Mouse (Mus musculus): Measurements from ENCODE around the gene Actn4.

The Actn4 gene

DNA sequence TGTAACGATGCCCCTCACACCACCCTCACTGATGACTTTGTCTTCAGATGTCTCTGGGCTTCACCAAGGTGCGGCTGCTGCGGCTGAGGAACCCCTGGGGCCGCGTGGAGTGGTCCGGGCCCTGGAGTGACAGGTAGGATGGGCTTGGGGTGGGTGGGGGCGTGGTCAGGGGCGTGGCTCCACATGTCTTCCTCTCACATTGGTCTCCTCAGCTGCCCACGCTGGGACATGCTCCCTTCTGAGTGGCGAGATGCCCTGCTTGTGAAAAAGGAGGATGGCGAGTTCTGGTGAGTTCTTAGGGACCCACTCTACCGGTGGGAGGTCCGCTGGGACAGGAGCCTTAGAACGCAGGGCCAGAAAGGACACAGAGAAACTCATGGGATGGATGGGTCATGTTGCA lies 75.7 kb downstream of the Actn4 start:
- 39% methylated on average over 14 of the region's 14 CpGs for WGBS

DNA sequence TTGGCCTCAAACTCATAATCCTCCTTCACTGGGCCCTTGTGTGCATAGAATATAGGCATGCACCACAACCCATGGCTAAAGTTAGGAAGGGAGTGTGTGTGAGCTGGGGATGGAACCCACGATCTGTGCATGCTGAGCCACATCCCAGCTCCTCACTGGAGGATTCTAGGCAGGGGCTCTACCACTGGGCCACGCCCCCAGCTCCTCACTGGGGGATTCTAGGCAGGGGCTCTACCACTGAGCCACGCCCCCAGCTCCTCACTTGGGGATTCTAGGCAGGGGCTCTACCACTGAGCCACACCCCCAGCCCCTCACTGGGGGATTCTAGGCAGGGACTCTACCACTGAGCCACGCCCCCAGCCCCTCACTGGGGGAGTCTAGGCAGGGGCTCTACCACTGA lies 78.4 kb downstream of the Actn4 start:
- WGBS, result 91% methylated on average over 4 of the region's 4 CpGs

DNA sequence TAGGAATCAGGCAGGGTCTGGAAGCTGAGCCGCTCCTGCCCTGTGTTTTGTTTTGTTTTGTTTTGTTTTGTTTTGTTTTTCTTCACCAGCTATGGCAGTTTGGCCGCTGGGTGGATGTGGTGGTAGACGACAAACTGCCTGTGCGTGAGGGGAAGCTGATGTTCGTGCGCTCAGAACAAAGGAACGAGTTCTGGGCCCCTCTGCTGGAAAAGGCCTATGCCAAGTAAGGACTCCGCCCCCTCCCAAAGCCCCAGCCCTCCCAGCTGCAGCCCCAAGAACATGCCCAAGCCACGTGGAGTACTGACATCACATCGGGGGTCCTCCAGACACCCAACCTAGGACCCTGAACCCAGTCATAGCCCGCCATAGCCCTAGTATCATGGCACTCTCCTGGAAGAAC lies 79.1 kb downstream of the Actn4 start:
- 78% methylated on average over 11 of the region's 11 CpGs for WGBS

DNA sequence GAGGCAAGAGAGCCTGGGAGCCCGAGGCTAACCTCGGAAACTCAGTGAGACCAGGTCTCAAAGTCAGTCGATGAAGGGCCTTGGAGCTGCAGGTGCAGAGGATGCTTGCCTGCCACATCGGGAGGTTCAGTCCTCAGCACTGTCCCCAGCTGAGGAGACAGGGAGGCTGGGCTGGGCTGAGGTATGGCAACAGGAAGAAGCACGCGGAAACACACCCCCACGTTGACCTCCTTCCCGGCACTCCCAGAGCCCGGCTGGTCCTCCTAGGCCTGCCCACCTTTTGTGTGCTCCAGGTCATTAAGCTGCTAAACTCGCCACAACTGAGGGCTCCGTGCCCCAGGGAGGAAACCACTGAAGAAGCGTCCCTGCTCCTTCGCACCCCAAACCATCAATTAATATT lies 80.9 kb downstream of the Actn4 start, which contains the start of gene Capn12:
Gene Capn12 (plus strand): TSS at position 224 of the 400 bp plus-strand sequence.
- WGBS, result 60% methylated on average over 13 of the region's 13 CpGs

DNA sequence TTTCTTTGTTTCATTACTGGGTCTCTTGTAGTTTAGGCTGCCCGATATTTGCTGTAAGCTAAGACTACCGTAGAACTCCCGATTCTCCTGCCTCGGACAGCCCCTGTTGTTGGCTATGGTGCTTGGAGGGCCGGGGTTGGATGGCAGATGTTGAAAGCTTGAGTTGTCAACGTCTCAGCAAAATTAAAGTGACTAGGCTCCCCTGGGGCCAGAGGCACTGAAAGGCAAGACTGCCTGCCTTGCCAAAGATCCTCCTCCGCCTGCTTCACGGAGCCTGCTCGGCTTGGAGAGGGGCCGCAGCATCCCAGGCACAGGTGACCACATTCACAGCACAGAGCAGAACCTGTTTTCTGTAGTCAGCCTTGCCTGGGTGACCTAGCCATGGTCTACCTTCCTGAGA lies 81.6 kb downstream of the Actn4 start:
- WGBS, result 83% methylated on average over 10 of the region's 10 CpGs

DNA sequence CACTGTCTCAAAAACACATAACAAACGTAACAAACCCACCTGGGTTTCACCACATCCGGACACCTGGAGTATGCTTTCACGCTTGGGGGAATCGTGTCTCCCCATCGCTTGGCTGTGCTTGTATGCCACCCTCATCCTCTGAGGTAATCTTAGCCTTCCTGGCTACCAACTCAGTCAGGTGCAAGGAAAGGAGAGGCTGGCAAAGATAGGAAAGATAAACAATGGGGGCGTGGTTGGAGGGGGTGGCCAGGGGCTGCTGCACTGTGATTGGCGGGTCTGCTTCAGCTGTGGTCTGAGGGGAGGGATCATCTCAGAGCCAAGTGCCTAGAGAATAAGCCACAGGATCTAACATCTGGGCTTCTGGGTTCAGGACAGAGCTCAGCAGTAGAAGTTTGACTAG lies 82.5 kb downstream of the Actn4 start:
- WGBS, result 87% methylated on average over 7 of the region's 7 CpGs

DNA sequence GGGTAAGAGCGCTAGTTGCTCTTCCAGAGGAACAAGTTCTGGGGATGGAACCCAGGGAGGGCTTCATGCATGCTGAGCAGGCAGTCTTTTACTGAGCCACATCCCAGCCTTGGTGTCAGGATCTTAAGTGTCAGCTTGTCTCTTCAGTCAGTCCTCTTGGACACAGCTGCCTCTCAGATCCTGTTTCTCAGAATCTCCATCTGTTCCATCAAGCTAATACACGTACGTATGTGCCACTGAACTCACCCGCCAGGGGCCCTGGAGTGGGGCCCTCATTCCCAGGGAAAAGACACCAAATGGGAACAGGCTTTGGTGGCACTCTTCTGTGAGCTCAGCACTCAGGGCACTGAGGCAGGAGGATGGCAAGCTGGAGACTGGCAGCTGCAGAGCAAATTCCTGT lies 84.3 kb downstream of the Actn4 start:
- WGBS, result 81% methylated on average over 4 of the region's 4 CpGs

DNA sequence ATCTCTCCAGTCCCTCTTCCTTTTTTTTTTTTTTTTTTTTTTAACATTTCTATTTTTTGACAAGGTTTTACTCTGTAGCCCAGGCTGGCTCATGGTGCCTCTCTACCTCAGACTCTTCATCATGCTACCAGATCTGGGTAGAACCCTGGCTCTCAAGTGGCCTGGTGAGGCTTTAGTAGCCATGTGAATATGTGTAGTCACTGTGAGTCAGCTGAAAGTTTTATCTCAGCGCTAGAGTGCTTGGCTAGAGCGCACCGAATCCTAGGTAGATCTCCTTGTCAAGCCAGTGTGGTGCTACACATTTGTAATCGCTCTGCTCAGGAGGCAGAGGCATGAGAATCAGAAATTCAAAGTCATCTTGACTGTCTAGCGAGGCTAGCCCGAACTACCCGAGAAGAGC lies 85.0 kb downstream of the Actn4 start:
- 88% methylated on average over 7 of the region's 7 CpGs for WGBS

DNA sequence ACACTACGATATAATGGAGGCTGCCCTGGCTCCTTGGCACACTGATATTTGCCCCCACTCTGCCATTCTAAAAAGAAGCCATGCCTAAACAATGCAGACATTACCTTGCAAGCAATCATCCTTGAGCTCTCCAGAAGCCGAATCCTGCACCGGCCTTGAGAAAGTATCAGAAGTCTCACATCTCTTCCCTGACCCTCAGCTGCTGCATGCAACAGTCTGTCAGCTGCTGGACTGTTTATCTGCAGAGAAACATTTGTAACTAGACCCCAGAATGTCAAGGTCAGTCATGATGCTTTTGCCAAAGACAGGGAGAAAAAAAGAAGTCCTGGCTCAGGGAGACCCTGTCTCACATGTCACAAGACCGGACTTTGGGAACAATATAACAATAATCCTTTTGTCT lies 86.0 kb downstream of the Actn4 start:
- WGBS, result 86% methylated on average over 4 of the region's 4 CpGs

DNA sequence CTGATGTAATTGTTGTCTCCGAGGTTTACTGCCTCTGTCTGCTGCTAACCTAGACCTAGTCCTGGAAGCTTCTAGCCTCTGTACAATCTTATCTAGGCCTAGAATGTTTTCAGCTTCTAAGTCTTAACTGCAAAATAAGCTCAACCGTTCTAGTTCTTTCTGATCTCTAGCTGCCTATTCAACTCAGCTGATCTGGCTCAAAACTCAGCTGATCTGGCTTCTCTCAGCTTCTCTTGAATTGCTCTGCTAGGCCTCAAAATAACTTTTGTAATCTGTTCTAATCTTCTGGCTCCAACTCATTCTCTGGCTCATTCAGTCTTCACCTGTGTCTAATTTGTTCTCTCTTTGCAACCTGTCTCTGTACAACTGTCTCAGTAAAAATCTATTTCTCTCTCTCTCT lies 87.6 kb downstream of the Actn4 start:
- 82% methylated on average over 2 of the region's 2 CpGs for WGBS

DNA sequence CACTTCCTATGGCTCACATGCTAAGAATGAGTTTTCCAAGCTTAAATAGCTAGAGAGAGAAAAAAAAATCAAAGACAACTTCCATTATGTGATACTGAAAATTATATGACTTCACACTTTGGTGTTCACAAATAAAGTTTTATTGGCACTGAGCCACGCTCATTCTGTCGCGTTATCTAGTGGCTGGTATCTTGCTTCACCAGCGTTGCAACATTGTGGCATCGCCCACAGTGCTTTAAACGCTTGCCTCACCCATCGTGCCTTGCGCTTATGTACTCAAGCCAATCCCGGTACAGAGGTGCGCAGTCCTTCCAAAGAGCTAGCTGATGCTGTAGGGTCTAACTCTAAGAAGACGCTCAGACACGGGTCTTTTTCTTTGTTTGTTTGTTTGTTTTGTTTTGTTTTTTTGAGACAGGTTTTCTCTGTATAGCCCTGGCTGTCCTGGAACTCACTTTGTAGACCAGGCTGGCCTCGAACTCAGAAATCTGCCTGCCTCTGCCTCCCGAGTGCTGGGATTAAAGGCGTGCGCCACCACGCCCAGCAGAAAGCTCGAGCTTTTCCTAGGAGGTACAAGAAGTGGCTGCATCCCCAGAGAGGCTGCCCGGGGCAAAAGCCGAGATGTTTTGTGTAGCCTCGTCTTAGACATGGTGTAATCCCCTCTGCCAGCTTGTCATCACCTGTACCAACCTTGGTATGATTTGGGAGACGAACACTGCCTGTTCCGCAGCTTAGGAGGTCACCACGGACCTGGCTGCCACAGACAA lies 91.1 kb downstream of the Actn4 start:
- 84% methylated on average over 24 of the region's 24 CpGs for WGBS

DNA sequence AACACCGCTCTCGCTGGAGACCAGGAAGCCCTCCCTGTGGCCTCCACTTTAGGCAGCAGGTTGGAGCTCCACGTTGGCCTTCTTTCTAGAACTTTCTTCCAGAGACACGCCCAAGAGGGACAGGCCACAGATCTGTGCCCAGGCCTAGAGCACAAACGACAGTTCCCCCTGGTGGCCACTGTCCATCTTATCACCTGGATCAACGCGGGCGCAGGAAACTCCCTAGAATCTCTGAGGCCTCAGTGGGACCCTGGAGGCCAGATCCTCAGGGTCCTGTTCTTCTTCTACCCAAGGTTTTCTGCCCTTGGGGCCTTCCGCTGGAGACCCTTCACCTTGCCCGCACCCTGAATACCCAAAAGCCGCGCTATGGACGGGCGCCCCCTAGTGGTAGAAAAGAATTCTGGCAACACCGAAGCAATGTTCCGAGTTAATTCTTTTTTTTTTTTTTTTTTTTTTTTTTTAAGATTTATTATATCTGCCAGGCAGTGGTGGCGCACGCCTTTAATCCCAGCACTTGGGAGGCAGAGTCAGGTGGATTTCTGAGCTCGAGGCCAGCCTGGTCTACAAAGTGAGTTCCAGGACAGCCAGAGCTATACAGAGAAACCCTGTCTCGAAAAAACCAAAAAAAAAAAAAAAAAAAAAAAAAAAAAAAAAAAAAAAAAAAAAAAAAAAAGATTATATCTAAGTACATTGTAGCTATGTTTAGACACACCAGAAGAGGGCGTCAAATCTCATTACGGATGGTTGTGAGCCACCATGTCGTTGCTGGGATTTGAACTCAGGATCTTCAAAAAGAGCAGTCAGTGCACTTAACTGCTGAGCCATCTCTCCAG lies 94.4 kb downstream of the Actn4 start:
- 22% methylated on average over 23 of the region's 23 CpGs for WGBS

DNA sequence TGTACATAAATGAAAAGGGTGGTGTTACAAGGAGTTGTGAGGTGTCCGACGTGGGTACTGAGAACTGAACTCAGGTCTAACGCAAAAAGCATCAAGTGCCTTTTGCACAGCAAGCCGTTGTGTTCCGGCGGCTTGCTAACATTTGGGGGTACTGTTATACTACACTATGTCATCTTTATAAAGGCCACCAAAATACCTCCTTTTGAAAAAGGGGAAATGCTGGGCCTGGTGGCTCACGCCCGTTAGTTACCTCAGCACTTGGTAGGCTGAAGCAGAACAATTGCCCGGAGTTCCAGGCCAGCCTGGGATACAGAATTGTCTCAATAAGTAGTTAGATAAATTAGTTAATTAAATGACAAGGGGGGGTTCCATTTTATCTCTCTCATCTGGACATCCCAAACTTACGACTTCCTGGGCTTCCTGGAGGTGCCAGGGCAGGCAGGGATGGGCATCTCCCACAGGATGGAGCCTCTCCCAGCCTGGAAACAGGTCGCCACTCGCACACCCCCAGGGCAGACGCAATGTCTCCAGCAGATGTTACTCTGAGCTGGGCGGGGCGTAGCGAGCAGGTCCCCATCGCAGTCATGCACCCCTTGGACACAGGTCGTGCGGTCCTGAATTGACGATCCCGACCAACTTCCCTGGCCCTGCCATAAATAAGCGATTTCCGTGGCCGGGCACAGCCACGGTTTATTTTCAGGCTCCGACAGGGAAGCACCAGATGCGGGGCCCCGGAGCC lies 95.2 kb downstream of the Actn4 start:
- WGBS, result 91% methylated on average over 28 of the region's 28 CpGs

DNA sequence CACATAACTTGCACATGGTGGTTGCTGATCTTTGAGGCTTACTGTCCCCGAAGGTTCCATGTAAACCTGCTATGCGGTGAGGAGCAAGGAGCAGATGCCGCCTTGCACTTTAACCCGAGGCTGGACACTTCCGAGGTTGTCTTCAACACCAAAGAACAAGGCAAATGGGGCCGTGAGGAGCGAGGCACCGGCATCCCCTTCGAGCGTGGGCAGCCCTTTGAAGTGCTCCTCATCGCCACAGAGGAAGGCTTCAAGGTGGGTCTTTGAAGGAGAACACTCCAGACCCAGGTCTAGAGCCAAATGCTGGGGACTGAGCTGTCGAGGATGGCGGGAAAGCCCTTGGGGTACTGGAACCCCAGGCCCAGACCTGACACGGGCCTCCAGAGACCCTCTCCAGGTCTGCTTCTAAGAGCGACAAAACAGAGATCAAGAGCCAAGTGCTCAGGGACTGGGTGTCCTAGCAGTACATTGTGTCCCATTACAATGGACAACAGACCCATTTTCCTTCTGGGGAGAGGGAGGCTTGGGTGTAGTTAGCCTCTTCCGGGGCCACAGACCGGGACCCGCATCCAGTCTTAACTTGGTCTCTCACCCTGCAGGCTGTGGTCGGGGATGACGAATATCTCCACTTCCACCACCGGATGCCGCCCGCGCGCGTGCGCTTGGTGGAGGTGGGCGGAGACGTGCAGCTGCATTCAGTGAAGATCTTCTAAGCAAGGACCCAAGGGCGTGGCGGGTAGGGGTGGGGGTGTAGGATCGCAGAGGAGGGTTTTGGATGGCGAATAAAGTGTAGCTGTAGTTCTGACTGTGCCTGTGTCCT lies 96.4 kb downstream of the Actn4 start:
- WGBS, result 41% methylated on average over 33 of the region's 33 CpGs

DNA sequence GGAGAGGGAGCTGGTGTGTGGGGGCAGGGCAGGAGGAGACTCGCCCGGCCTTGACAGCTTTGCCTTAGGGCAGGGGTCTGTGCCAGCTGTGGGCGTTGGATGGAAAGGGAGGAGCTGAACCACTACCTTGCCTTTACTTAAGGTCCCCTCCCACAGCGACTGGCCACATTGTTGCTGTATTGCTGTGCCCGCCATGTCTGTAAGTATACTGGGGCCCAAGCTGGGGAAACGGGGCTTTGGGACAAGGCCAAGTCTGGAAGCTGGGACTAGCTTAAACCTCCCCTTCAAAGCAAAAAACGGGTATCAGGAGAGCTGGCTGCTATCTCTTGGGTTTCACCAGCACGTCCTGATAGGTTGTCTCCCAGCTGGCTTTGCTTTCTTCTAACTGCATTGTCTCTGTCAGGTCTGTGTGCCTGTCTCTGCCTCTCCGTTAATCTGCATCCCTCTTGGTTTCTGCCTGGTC lies 97.8 kb downstream of the Actn4 start:
- 44% methylated on average over 9 of the region's 9 CpGs for WGBS

DNA sequence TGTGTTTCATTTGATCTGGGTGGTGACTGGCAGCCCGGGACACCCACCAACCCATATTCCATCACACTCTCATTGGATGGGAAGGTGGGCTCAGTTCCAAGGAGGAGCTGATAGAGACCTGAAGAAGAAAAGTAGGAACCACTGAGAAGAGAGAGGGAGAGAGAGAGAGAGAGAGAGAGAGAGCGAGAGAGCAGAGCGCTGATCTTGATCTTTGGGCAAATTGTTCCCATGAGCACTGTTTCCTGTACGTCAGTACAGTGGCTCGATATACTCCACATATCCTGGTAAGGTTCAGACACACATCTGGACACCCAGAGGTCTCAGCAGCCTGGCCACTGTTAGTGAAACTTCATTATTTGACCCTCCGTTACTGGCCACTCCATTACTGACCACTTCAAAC lies 98.6 kb downstream of the Actn4 start, which contains the start of gene Lgals7:
Gene Lgals7 (plus strand): TSS at position 314 of the 400 bp plus-strand sequence.
- 67% methylated on average over 6 of the region's 6 CpGs for WGBS

DNA sequence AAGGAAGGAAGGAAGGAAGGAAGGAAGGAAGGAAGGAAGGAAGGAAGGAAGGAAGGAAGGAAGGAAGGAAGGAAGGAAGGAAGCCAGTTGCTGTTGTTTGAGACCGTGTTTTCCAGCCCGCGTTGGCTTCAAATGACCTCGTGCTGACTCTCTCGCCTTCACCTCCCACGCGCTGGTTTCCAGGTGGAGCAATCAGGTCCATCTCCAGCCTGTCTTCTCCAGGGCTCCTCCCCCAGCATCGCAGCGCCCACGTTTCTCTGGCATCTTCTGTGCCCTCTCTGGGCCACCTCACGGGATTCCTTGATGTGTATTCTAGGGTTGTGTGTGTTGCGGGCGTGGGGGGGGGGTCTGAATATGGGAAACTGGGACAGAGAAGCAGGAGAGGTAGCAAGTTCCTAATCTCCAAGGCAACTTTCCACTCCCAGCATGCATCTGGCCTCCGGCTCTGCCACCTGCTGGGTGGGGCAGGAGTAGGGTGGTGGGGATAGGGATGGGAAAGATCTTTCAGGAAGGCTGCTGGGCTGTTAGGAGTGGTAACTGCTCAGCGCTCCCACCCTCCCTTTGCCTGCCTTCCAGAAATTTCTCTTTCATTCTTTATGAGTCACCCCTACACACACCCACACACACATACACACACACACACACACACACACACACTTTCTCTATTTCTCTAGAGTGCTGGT lies 99.2 kb downstream of the Actn4 start:
- 51% methylated on average over 15 of the region's 15 CpGs for WGBS

DNA sequence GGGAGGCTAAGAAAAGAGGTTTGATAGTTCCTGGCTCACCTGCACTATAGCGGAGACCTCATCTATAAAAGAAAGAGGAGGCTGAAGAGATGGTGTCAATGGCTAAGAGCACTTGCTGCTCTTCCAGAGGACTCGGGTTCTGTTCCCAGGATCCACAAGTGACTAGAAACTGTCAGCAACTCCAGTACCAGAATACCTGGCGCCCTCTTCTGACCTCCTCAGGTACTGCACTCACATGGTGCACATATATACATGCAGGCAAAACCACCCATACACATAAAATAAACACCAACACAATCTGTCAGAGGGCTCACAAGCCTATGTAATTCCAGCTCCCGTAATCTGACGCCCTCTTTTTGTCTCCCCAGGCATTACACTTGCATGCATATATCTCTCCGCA lies 101.2 kb downstream of the Actn4 start:
- WGBS, result 90% methylated on average over 6 of the region's 6 CpGs

DNA sequence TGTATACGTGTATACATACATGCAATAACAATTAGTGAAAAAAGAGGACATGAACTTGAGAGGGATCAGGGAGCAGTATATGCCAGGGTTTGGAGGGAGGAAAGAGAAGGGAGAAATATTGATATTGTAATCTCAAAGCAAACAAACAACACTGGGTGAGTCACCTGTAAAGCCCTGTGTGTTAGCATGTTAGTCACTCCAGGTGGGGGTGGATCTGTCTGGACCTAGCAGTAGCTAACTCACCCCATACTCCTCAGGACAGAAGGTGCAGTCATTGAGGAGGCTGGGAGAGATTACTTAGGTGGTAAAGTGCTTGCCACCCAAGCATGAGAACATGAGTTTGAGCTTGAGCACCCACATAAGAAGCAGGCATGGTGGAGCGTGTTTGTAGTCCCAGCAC lies 102.2 kb downstream of the Actn4 start:
- 85% methylated on average over 2 of the region's 2 CpGs for WGBS

DNA sequence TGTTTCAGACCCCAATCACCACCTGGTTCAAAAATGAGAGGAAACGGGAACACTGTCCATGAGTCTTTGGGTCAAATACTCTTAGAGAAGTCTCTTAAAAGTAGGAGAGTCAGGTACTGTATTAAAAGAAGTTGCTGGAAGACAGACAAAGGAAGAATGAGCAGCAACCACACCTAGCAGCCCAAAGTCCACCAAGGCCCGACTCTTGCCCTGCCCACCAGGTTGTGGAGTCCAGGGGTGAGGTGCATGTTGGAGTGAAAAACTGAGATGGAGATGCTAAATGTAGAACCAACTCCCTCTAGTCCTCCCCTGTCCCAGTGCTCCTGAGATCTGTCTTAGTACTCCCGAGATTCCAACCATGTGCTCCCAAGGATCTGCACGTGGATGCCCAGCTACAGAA lies 111.5 kb downstream of the Actn4 start:
- WGBS, result 87% methylated on average over 4 of the region's 4 CpGs

All from cerebral cortex, adult 2 months (tissue).